Mouse (Mus musculus) small intestine, adult 2 months (tissue): ENCODE data around the gene Cdkl2. TPM values are rescaled to one million over a fixed set of nuclear protein-coding genes. Genes with fewer than 3 reads are reported as not detected.

ENCODE experiments used
- H3K27ac ChIP-seq: fragments of 200-500 bp; 2 replicates; pipeline ENCODE4 v1.5.1; 2012; ENCODE audit warnings: low read depth, low read length, control low read depth, inconsistent platforms; ENCODE audit not compliant: insufficient read depth
- H3K27me3 ChIP-seq: fragments of 200-500 bp; 2 replicates; pipeline ENCODE4 v1.6.1; 2012; ENCODE audit warnings: mild to moderate bottlenecking, moderate library complexity, low read length, inconsistent platforms; ENCODE audit not compliant: control insufficient read depth, insufficient read depth
- H3K36me3 ChIP-seq: fragments of 200-500 bp; 2 replicates; pipeline ENCODE4 v1.6.1; 2012; ENCODE audit warnings: mild to moderate bottlenecking, low read length, control low read depth, inconsistent platforms; ENCODE audit not compliant: control insufficient read depth, insufficient read depth
- H3K4me1 ChIP-seq: fragments of 200-500 bp; 2 replicates; pipeline ENCODE4 v1.6.1; 2012; ENCODE audit warnings: low read length, inconsistent platforms, mixed read lengths; ENCODE audit not compliant: control insufficient read depth, insufficient read depth, insufficient read length
- H3K4me3 ChIP-seq: fragments of 200-500 bp; 2 replicates; pipeline ENCODE4 v1.5.1; 2012; ENCODE audit warnings: low read depth, mild to moderate bottlenecking, control low read depth, inconsistent platforms, low read length, moderate library complexity
- CTCF ChIP-seq: fragments of 200-500 bp; IDR thresholded peaks from 2 replicates; pipeline ENCODE4 v1.5.1; 2012; ENCODE audit warnings: low read depth, mild to moderate bottlenecking, control low read depth, inconsistent platforms, low read length, moderate library complexity, mixed read lengths; ENCODE audit not compliant: insufficient replicate concordance, insufficient read length; ENCODE audit errors: extremely low read depth
- POLR2A ChIP-seq: fragments of 200-500 bp; IDR thresholded peaks from 2 replicates; pipeline ENCODE4 v1.6.1; 2012; ENCODE audit warnings: low read depth, mild to moderate bottlenecking, control low read depth, inconsistent platforms, low read length, moderate library complexity
- WGBS: fragments of 180-500 bp; shearing (Covaris S2); methylation state at CpG from one replicate; pipeline ENCODE4 v1.1.7; 2018; 5-methylcytosine and 5-hydroxymethylcytosine counted together
- polyA plus RNA-seq: library from polyadenylated mRNA; depleted of rRNA; stranded (reverse); fragments of >200 nt; gene quantifications from 2 replicates; pipeline ENCODE4 v1.2.3, GENCODE M21; 2012; rRNA removed

Gene Cdkl2
- polyA plus RNA-seq, result 0.15 and 0.41 TPM in 2 replicates

GRCm38 (mm10) chr5:92043783-92044182 is at the start of gene Cdkl2:
Gene Cdkl2 (minus strand): TSS chr5:92043883.
- Histone ChIP-seq H3K27ac (peak within 1 kb of the TSS; percentile 90), H3K27me3 (no peaks in the 10 kb centered on the region), H3K36me3 (no peaks in the 10 kb centered on the region), H3K4me3 (peak within 1 kb of the TSS; percentile 83), H3K4me1 (peaks cover 3% of the 10 kb centered on the region)
- 76% methylated on average over 4 of the region's 4 CpGs for WGBS
- no peak for TF ChIP-seq POLR2A
- TF ChIP-seq CTCF, result no peak

- WGBS, result 90% methylated on average over 4 of the region's 4 CpGs
- H3K36me3 ChIP-seq, result no peaks in the 10 kb centered on the region
- no peaks in the 10 kb centered on the region for H3K27me3 ChIP-seq
- H3K27ac ChIP-seq, result no peak overlapping the region
- H3K4me1 ChIP-seq, result no peaks in the 10 kb centered on the region
- TF ChIP-seq POLR2A, result no peak
- no peak for TF ChIP-seq CTCF
- H3K4me3 ChIP-seq, result no peak overlapping the region
These were observed 43.8 kb upstream of the Cdkl2 start for GRCm38 (mm10) chr5:92087469-92087868.

- Histone ChIP-seq H3K27ac (no peak overlapping the region), H3K4me1 (peaks cover 2% of the 10 kb centered on the region; the same call in 1 of the 2 replicates), H3K27me3 (no peaks in the 10 kb centered on the region), H3K36me3 (no peaks in the 10 kb centered on the region), H3K4me3 (no peak overlapping the region)
- TF ChIP-seq CTCF, result no peak
- no peak for TF ChIP-seq POLR2A
- 81% methylated on average over 7 of the region's 7 CpGs for WGBS
These were observed 42.3 kb upstream of the Cdkl2 start for GRCm38 (mm10) chr5:92085821-92086550.

- H3K36me3 ChIP-seq, result no peaks in the 10 kb centered on the region
These were observed 41.6 kb upstream of the Cdkl2 start for GRCm38 (mm10) chr5:92085246-92085645.

GRCm38 (mm10) chr5:92083417-92084038 is 39.8 kb upstream of the Cdkl2 start, which contains the start of gene G3bp2:
Gene G3bp2 (minus strand): TSS chr5:92083719.
- H3K27ac ChIP-seq, result peak within 1 kb of the TSS; percentile 87
- H3K27me3 ChIP-seq, result no peaks in the 10 kb centered on the region
- under 1% methylated on average over 64 of the region's 65 CpGs for WGBS
- H3K36me3 ChIP-seq, result no peaks in the 10 kb centered on the region
- TF ChIP-seq CTCF, result no peak
- TF ChIP-seq POLR2A, result peak; percentile 87
- H3K4me3 ChIP-seq, result peak within 1 kb of the TSS; percentile 88
- H3K4me1 ChIP-seq, result peaks cover 5% of the 10 kb centered on the region; the same call in 1 of the 2 replicates

More at GRCm38 (mm10) chr5:92085246-92085645, 41.6 kb upstream of the Cdkl2 start:
- Histone ChIP-seq H3K27me3 (no peaks in the 10 kb centered on the region), H3K4me1 (peaks cover 5% of the 10 kb centered on the region; the same call in 1 of the 2 replicates), H3K27ac (no peak overlapping the region), H3K4me3 (no peak overlapping the region)
- 81% methylated on average over 4 of the region's 4 CpGs for WGBS
- TF ChIP-seq POLR2A (no peak), CTCF (no peak)

GRCm38 (mm10) chr5:92082821-92083401 is 39.2 kb upstream of the Cdkl2 start:
- H3K27me3 ChIP-seq, result no peaks in the 10 kb centered on the region
- under 1% methylated on average over 55 of the region's 55 CpGs for WGBS
- peaks cover 5% of the 10 kb centered on the region; the same call in 1 of the 2 replicates for H3K4me1 ChIP-seq
- H3K36me3 ChIP-seq, result no peaks in the 10 kb centered on the region
- H3K27ac ChIP-seq, result peak overlapping the region; percentile 87
- peak overlapping the region; percentile 88 for H3K4me3 ChIP-seq
- no peak; the same call in 1 of the 2 replicates for TF ChIP-seq POLR2A
- TF ChIP-seq CTCF, result no peak

- no peak overlapping the region for H3K27ac ChIP-seq
- 36% methylated on average over 3 of the region's 3 CpGs for WGBS
- H3K27me3 ChIP-seq, result no peaks in the 10 kb centered on the region
- TF ChIP-seq POLR2A (no peak), CTCF (no peak)
- peaks cover 5% of the 10 kb centered on the region; the same call in 1 of the 2 replicates for H3K4me1 ChIP-seq
- no peak overlapping the region for H3K4me3 ChIP-seq
- no peaks in the 10 kb centered on the region for H3K36me3 ChIP-seq
These were observed 37.6 kb upstream of the Cdkl2 start for GRCm38 (mm10) chr5:92081326-92081725.
